Mouse (Mus musculus): ENCODE data around the gene Apc2.

GRCm38 (mm10) chr10:80365736-80366135, 70.0 kb downstream of the Apc2 start:
- TF ChIP-seq POLR2A (IDR thresholded peaks at IDR 0.05; ENCODE audit: low read depth, low read length): no peak
- TF ChIP-seq CTCF (conservative IDR thresholded peaks at IDR 0.05; ENCODE audit: insufficient read depth, insufficient read length, low read depth, low read length): no peak

Measured in kidney, adult 2 months (tissue).